Mouse (Mus musculus): ENCODE data around the gene Osbpl10. TPM values are rescaled to one million over a fixed set of nuclear protein-coding genes. Genes with fewer than 3 reads are reported as not detected.

The Osbpl10 gene
- total and polyA plus RNA-seq, 2 experiments from 2014 or later = 3.3 to 22.5 TPM

DNA sequence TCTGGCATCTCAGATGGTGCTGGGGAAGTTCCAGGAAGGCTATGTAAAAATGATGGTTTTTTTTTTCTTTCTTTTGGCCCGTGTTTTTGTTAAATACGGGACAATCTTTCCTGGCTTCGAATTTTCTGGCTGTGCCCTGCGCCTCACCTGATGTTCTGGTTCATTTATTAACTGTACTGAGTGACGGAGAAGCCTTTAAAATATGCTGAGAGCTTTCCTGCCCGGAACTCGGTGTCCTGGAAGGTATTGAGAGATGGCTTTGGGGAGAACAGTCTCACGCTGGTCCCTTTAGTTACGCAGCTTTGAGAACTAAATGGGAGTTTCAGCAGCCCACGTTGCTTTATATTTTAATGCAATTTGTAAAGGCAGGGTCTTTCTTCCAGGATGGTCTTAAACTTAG, 27.1 kb downstream of the Osbpl10 start:
- TF ChIP-seq CTCF (IDR thresholded peaks at IDR 0.05; ENCODE audit: low read depth) = no peak
- Histone ChIP-seq H3K9ac (replicated peaks; ENCODE audit: low read length) (no peak overlapping the region), H3K4me3 (ENCODE audit: low read length) (no peak overlapping the region), H3K36me3 (ENCODE audit: insufficient read depth, low read length) (no peaks in the 10 kb centered on the region), H3K27ac (no peak overlapping the region), H3K4me2 (ENCODE audit: low read depth, low read length) (no peak overlapping the region), H3K27me3 (ENCODE audit: insufficient read depth, low read length) (no peaks in the 10 kb centered on the region), H3K9me3 (ENCODE audit: low read length) (0 out of 2 replicates have a peak, but pooled peaks cover 2% of the 10 kb centered on the region), H3K4me1 (ENCODE audit: insufficient read depth, low read length) (0 out of 2 replicates have a peak, but pooled peaks cover 6% of the 10 kb centered on the region)
- WGBS = 51% methylated on average over 10 of the region's 10 CpGs
- ATAC-seq (no peak), DNase-seq (ENCODE audit: low spot score) (no peak)

DNA sequence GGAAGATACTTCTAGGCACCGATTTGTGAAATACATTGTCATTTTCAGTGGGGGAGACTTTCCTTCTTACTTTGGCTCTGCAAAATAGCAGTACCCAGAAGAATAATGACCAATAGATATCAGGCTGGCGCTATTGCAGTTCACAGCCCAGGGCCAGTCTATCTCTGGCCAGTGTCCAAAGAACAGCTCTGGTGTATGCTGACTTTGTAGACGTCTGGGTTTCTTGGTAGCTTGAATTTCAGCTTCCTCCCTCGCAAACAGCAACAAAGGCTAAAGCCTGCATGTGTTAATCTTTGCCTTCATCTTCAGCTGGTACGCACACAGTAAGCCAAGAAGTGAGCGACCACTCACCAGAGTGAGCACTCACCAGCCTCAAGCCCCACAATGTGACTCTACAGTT, 29.4 kb downstream of the Osbpl10 start:
- 0 out of 2 replicates have a peak, but pooled peaks cover 6% of the 10 kb centered on the region for H3K4me1 ChIP-seq (ENCODE audit: insufficient read depth, low read length)
- H3K9me3 ChIP-seq (ENCODE audit: low read length) = 0 out of 2 replicates have a peak, but pooled peaks cover 2% of the 10 kb centered on the region
- H3K36me3 ChIP-seq (ENCODE audit: insufficient read depth, low read length) = no peaks in the 10 kb centered on the region
- H3K4me2 ChIP-seq (ENCODE audit: low read depth, low read length) = no peak overlapping the region
- H3K27ac ChIP-seq = no peak overlapping the region
- H3K9ac ChIP-seq (replicated peaks; ENCODE audit: low read length) = no peak overlapping the region
- H3K27me3 ChIP-seq (ENCODE audit: insufficient read depth, low read length) = no peaks in the 10 kb centered on the region
- H3K4me3 ChIP-seq (ENCODE audit: low read length) = no peak overlapping the region
- DNase-seq (ENCODE audit: low spot score) = no peak
- TF ChIP-seq CTCF (IDR thresholded peaks at IDR 0.05; ENCODE audit: low read depth) = no peak
- no peak for ATAC-seq
- WGBS = 67% methylated on average over 6 of the region's 6 CpGs

DNA sequence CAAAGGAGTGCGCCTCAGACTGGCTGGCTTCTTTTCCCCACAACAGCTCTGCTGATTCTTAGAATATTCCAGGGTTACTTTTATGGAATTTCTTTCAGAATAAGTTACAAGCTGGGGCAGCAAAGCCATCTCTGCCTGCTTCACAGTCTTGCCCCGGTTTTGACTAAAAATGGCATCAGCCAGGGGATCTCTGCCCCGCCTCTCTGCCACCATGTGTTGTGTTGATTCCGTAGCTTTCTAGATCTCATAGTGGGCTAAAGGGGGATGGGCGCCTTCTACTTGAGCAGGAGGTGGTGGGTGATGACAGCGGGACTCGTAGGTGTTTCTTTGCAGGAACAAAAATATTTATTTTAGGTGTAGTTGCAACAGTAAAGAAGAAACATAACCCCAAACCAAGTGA, 29.8 kb downstream of the Osbpl10 start:
- no peak for ATAC-seq
- 87% methylated on average over 7 of the region's 7 CpGs for WGBS
- no peak for DNase-seq (ENCODE audit: low spot score)
- H3K9ac ChIP-seq (replicated peaks; ENCODE audit: low read length) = no peak overlapping the region
- no peak overlapping the region for H3K4me2 ChIP-seq (ENCODE audit: low read depth, low read length)
- H3K27me3 ChIP-seq (ENCODE audit: insufficient read depth, low read length) = no peaks in the 10 kb centered on the region
- H3K27ac ChIP-seq = no peak overlapping the region
- no peaks in the 10 kb centered on the region for H3K36me3 ChIP-seq (ENCODE audit: insufficient read depth, low read length)
- 0 out of 2 replicates have a peak, but pooled peaks cover 6% of the 10 kb centered on the region for H3K4me1 ChIP-seq (ENCODE audit: insufficient read depth, low read length)
- 0 out of 2 replicates have a peak, but pooled peaks cover 2% of the 10 kb centered on the region for H3K9me3 ChIP-seq (ENCODE audit: low read length)
- no peak for TF ChIP-seq CTCF (IDR thresholded peaks at IDR 0.05; ENCODE audit: low read depth)
- H3K4me3 ChIP-seq (ENCODE audit: low read length) = no peak overlapping the region

DNA sequence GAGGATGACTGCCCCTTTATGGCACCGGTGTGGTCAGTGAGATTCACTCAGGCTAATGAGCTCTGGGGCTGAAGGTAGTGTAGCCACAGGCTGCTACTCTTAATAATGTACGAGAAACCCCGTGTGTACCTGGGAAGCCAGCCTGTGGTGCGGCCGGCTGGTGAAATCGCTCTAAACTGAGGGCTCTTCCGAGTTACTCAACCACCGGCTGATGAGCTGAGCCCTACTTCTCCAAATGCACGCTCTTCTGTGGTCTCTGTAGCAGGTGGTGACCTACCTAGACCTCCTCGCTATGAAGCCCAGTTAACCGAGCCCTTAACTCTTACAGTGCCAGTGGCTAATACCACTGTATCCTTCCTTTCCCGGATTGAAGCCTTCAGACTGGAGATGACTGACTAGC, 34.0 kb downstream of the Osbpl10 start:
- Histone ChIP-seq H3K9ac (replicated peaks; ENCODE audit: low read length) (no peak overlapping the region), H3K27ac (no peak overlapping the region), H3K9me3 (ENCODE audit: low read length) (0 out of 2 replicates have a peak, but pooled peaks cover 2% of the 10 kb centered on the region), H3K27me3 (ENCODE audit: insufficient read depth, low read length) (no peaks in the 10 kb centered on the region), H3K4me1 (ENCODE audit: insufficient read depth, low read length) (0 out of 2 replicates have a peak, but pooled peaks cover 6% of the 10 kb centered on the region), H3K4me3 (ENCODE audit: low read length) (no peak overlapping the region), H3K36me3 (ENCODE audit: insufficient read depth, low read length) (no peaks in the 10 kb centered on the region), H3K4me2 (ENCODE audit: low read depth, low read length) (no peak overlapping the region)
- ATAC-seq = no peak
- TF ChIP-seq CTCF (IDR thresholded peaks at IDR 0.05; ENCODE audit: low read depth) = no peak
- WGBS = 57% methylated on average over 12 of the region's 12 CpGs
- no peak for DNase-seq (ENCODE audit: low spot score)

- 96% methylated on average over 7 of the region's 7 CpGs for WGBS
- H3K9me3 ChIP-seq (ENCODE audit: low read length) = no peaks in the 10 kb centered on the region
- H3K9ac ChIP-seq (replicated peaks; ENCODE audit: low read length) = no peak overlapping the region
- ATAC-seq = no peak
- no peak overlapping the region for H3K4me3 ChIP-seq (ENCODE audit: low read length)
- no peaks in the 10 kb centered on the region for H3K27me3 ChIP-seq (ENCODE audit: insufficient read depth, low read length)
- DNase-seq (ENCODE audit: low spot score) = no peak
- no peak for TF ChIP-seq CTCF (IDR thresholded peaks at IDR 0.05; ENCODE audit: low read depth)
- H3K4me1 ChIP-seq (ENCODE audit: insufficient read depth, low read length) = no peaks in the 10 kb centered on the region
- H3K27ac ChIP-seq = no peak overlapping the region
- H3K36me3 ChIP-seq (ENCODE audit: insufficient read depth, low read length) = no peaks in the 10 kb centered on the region
- no peak overlapping the region for H3K4me2 ChIP-seq (ENCODE audit: low read depth, low read length)
Measured at GRCm38 (mm10) chr9:115020141-115020540, 41.8 kb downstream of the Osbpl10 start.

- no peak for ATAC-seq
- WGBS = 82% methylated on average over 2 of the region's 2 CpGs
- DNase-seq (ENCODE audit: low spot score) = no peak
- Histone ChIP-seq H3K4me3 (ENCODE audit: low read length) (no peak overlapping the region), H3K27me3 (ENCODE audit: insufficient read depth, low read length) (no peaks in the 10 kb centered on the region), H3K4me1 (ENCODE audit: insufficient read depth, low read length) (no peaks in the 10 kb centered on the region), H3K9me3 (ENCODE audit: low read length) (no peaks in the 10 kb centered on the region), H3K27ac (no peak overlapping the region), H3K9ac (replicated peaks; ENCODE audit: low read length) (no peak overlapping the region), H3K36me3 (ENCODE audit: insufficient read depth, low read length) (no peaks in the 10 kb centered on the region), H3K4me2 (ENCODE audit: low read depth, low read length) (no peak overlapping the region)
- TF ChIP-seq CTCF (IDR thresholded peaks at IDR 0.05; ENCODE audit: low read depth) = no peak
Measured at GRCm38 (mm10) chr9:115021419-115021818, 43.0 kb downstream of the Osbpl10 start.

- no peaks in the 10 kb centered on the region for H3K4me1 ChIP-seq (ENCODE audit: insufficient read depth, low read length)
- no peak overlapping the region for H3K4me2 ChIP-seq (ENCODE audit: low read depth, low read length)
- no peaks in the 10 kb centered on the region for H3K36me3 ChIP-seq (ENCODE audit: insufficient read depth, low read length)
- H3K27me3 ChIP-seq (ENCODE audit: insufficient read depth, low read length) = no peaks in the 10 kb centered on the region
- H3K9ac ChIP-seq (replicated peaks; ENCODE audit: low read length) = no peak overlapping the region
- DNase-seq (ENCODE audit: low spot score) (peak; percentile 30), ATAC-seq (no peak)
- 86% methylated on average over 3 of the region's 3 CpGs for WGBS
- peak; percentile 44 for TF ChIP-seq CTCF (IDR thresholded peaks at IDR 0.05; ENCODE audit: low read depth)
- H3K9me3 ChIP-seq (ENCODE audit: low read length) = no peaks in the 10 kb centered on the region
- H3K27ac ChIP-seq = 0 out of 2 replicates have a peak overlapping the region, but pooled peaks have one; percentile 12
- H3K4me3 ChIP-seq (ENCODE audit: low read length) = no peak overlapping the region
Measured at GRCm38 (mm10) chr9:115023137-115023536, 44.8 kb downstream of the Osbpl10 start.

Measured in hindbrain, postnatal 0 days (tissue).